Mouse (Mus musculus) ES-Bruce4 (cell line): Measurements from ENCODE around the gene Gad2. TPM values are rescaled to one million over a fixed set of nuclear protein-coding genes. Genes with fewer than 3 reads are reported as not detected.
A peak's percentile ranks its signal among the peaks of the same experiment; 100 is the strongest.

Experiments used
- H3K27ac ChIP-seq: 2 replicates; pipeline ENCODE4 v1.5.1; 2012; ENCODE audit warnings: low read length, inconsistent platforms; ENCODE audit not compliant: insufficient read depth
- H3K27me3 ChIP-seq: 2 replicates; pipeline ENCODE4 v1.6.1; 2012; ENCODE audit warnings: mild to moderate bottlenecking, low read length, inconsistent platforms; ENCODE audit not compliant: control insufficient read depth, poor library complexity, insufficient read depth, severe bottlenecking
- H3K36me3 ChIP-seq: 2 replicates; pipeline ENCODE4 v1.6.1; 2012; ENCODE audit warnings: inconsistent platforms, mild to moderate bottlenecking, low read length, moderate library complexity; ENCODE audit not compliant: control insufficient read depth, poor library complexity, insufficient read depth, severe bottlenecking
- H3K4me1 ChIP-seq: one replicate; pipeline ENCODE4 v1.8.1; 2011; ENCODE audit warnings: low read length; ENCODE audit not compliant: control insufficient read depth, insufficient read depth
- H3K4me3 ChIP-seq: 2 replicates; pipeline ENCODE4 v1.5.1; 2011; ENCODE audit warnings: low read depth, mild to moderate bottlenecking, low read length
- H3K9ac ChIP-seq: 2 replicates; pipeline ENCODE4 v1.6.1; 2012; ENCODE audit warnings: low read depth, mild to moderate bottlenecking, inconsistent platforms; ENCODE audit not compliant: poor library complexity, severe bottlenecking
- H3K9me3 ChIP-seq: replicated peaks from 2 replicates; pipeline ENCODE4 v1.6.1; 2012; ENCODE audit warnings: mild to moderate bottlenecking, low read length, inconsistent platforms; ENCODE audit not compliant: control insufficient read depth, poor library complexity, insufficient read depth, severe bottlenecking
- CTCF ChIP-seq: IDR thresholded peaks from one replicate; pipeline ENCODE4 v1.8.1; 2011; ENCODE audit warnings: low read depth, low read length
- EP300 ChIP-seq: IDR thresholded peaks from 2 replicates; pipeline ENCODE4 v1.6.1; 2011; ENCODE audit warnings: low read depth, low read length; ENCODE audit not compliant: insufficient read depth
- POLR2A ChIP-seq: IDR thresholded peaks from one replicate; pipeline ENCODE4 v1.8.1; 2011; ENCODE audit warnings: low read length; ENCODE audit not compliant: insufficient read depth
- polyA plus RNA-seq: library from polyadenylated mRNA; stranded (reverse); fragments of >200 nt; gene quantifications from 2 replicates; pipeline ENCODE4 v1.2.4, GENCODE M21; 2011; ENCODE audit warnings: low read depth; ENCODE audit not compliant: missing spikeins, insufficient read depth, insufficient read length

Gad2 gene
- polyA plus RNA-seq, 1 experiment, result 0.24 TPM

GRCm38 (mm10) chr2:22677066-22677465 lies 55.1 kb downstream of the Gad2 start:
- no peak overlapping the region for H3K4me3 ChIP-seq
- no peaks in the 10 kb centered on the region for H3K4me1 ChIP-seq
- H3K27me3 ChIP-seq, result no peaks in the 10 kb centered on the region
- H3K9me3 ChIP-seq, result no peaks in the 10 kb centered on the region
- TF ChIP-seq EP300, result no peak
- no peak for TF ChIP-seq CTCF
- TF ChIP-seq POLR2A, result no peak
- no peak overlapping the region for H3K9ac ChIP-seq
- no peaks in the 10 kb centered on the region for H3K36me3 ChIP-seq
- no peak overlapping the region for H3K27ac ChIP-seq

GRCm38 (mm10) chr2:22679944-22680343 lies 57.9 kb downstream of the Gad2 start:
- TF ChIP-seq CTCF, result no peak
- no peak for TF ChIP-seq EP300
- no peak for TF ChIP-seq POLR2A
- Histone ChIP-seq H3K9ac (no peak overlapping the region), H3K27ac (no peak overlapping the region), H3K36me3 (no peaks in the 10 kb centered on the region), H3K9me3 (no peaks in the 10 kb centered on the region), H3K4me1 (no peaks in the 10 kb centered on the region), H3K4me3 (no peak overlapping the region), H3K27me3 (no peaks in the 10 kb centered on the region)

GRCm38 (mm10) chr2:22689969-22690368 lies 68.0 kb downstream of the Gad2 start:
- Histone ChIP-seq H3K27me3 (no peaks in the 10 kb centered on the region), H3K9ac (no peak overlapping the region), H3K4me3 (no peak overlapping the region), H3K4me1 (no peaks in the 10 kb centered on the region), H3K36me3 (no peaks in the 10 kb centered on the region), H3K27ac (no peak overlapping the region), H3K9me3 (no peaks in the 10 kb centered on the region)
- peak; percentile 28 for TF ChIP-seq CTCF
- TF ChIP-seq EP300, result no peak

- Histone ChIP-seq H3K4me3 (no peak overlapping the region), H3K27me3 (no peaks in the 10 kb centered on the region), H3K27ac (no peak overlapping the region), H3K9me3 (no peaks in the 10 kb centered on the region), H3K4me1 (no peaks in the 10 kb centered on the region), H3K36me3 (no peaks in the 10 kb centered on the region), H3K9ac (no peak overlapping the region)
- TF ChIP-seq EP300, result no peak
- TF ChIP-seq POLR2A, result no peak
- no peak for TF ChIP-seq CTCF
Measured at GRCm38 (mm10) chr2:22704780-22705727, 83.0 kb downstream of the Gad2 start.

GRCm38 (mm10) chr2:22706233-22706632 lies 84.2 kb downstream of the Gad2 start:
- Histone ChIP-seq H3K4me1 (no peaks in the 10 kb centered on the region), H3K9ac (no peak overlapping the region), H3K9me3 (no peaks in the 10 kb centered on the region), H3K36me3 (no peaks in the 10 kb centered on the region), H3K4me3 (no peak overlapping the region), H3K27me3 (no peaks in the 10 kb centered on the region), H3K27ac (no peak overlapping the region)
- TF ChIP-seq POLR2A (no peak), CTCF (no peak), EP300 (no peak)
